Mouse (Mus musculus) erythroblast, embryonic 14.5 days (primary cell): ENCODE data around the gene Slc7a1.
"Not testable (repeated sequence)": the region's sequence is repeated elsewhere in the genome, so short reads cannot be mapped to it uniquely, and the experiment has no call there.

Experiments used
- GATA1 ChIP-seq: IDR thresholded peaks from 2 replicates; pipeline ENCODE4 v1.6.1; 2012; ENCODE audit warnings: low read length, inconsistent platforms, mixed read lengths
- TAL1 ChIP-seq: IDR thresholded peaks from 3 replicates; pipeline ENCODE4 v1.6.1; 2012; ENCODE audit warnings: low read length, inconsistent platforms, mixed read lengths

DNA sequence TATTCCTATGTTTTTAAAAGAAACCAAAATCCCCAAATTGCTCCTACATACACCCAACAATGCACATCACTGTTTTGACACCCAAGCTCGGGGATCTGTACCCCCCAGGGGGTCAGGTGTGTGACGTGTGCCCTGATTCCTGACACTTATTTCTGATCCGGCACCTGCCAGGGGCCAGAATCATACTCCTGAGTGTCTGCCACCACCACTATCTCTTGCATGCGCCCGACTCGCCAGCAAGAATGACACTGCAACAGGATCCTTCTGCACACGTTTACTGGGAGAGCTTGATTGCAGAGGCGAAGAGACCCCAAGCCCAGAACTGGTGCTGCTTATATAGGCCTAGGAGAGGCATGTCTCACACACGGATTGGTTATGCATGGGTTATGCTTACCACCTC, 73.4 kb downstream of the Slc7a1 start:
- not testable (repeated sequence) for TF ChIP-seq TAL1, GATA1
